Mouse (Mus musculus): ENCODE measurements around the gene Clk2.

The Clk2 gene

GRCm38 (mm10) chr3:89224796-89225195, 60.2 kb downstream of the Clk2 start:
- DNase-seq (ENCODE audit: low spot score), result no peak

- no peak for DNase-seq (ENCODE audit: low spot score)
These were observed 60.8 kb downstream of the Clk2 start for GRCm38 (mm10) chr3:89225321-89225815.

GRCm38 (mm10) chr3:89225918-89226317, 61.3 kb downstream of the Clk2 start:
- DNase-seq (ENCODE audit: low spot score), result no peak

GRCm38 (mm10) chr3:89226361-89226760, 61.8 kb downstream of the Clk2 start:
- DNase-seq (ENCODE audit: low spot score), result peak; percentile 83
